Mouse (Mus musculus): ENCODE measurements around the gene Mettl6.
"Not testable (repeated sequence)": the region's sequence is repeated elsewhere in the genome, so short reads cannot be mapped to it uniquely, and the experiment has no call there.

Mettl6 gene

DNA sequence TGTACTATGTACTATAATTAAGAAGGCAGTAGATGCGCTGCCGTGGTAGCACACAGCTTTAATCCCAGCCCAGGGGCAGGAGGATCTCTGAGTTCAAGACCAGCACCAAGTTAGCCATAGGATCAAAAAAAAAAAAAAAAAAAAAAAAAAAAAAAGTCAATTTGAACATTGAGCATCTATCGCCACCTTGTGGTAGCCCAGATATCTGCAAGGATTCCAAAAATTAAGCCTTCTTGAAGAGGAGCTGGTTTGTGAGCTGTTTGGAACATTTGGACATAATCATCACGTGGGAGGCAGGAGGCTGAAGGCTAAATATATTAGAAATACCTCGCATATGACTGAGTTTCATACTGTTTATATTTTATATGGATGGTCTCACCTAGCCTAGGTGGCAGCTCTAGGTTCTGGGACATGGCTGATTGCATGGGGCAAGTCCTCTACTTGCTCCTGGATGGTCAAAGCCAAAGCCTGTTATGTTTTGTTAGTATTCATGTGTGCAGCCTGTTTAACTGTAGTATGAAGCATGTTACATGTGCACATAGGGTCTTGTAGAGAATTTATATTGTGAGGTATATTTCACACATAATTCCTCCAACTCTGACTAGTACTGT, 22.3 kb downstream of the Mettl6 start:
- peak; percentile 40 for DNase-seq

DNA sequence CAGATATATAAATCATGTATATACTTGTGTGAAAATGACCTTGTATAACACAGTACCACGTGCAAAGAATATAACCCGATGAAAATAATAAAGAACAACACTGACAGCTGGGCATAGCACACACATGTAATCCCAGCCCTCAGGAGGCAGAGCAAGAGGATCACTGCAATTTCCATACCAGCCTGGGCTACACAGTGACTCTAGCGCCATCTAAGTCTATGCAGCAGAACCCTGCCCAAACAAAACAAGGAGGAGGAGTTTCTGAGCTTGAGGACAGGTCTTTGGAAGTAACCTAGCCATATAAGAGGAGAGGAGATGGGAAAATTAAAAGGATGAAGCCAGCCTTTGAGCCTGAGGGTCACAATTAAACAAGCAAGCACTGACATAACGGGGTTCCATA, 25.1 kb downstream of the Mettl6 start:
- DNase-seq = no peak

DNA sequence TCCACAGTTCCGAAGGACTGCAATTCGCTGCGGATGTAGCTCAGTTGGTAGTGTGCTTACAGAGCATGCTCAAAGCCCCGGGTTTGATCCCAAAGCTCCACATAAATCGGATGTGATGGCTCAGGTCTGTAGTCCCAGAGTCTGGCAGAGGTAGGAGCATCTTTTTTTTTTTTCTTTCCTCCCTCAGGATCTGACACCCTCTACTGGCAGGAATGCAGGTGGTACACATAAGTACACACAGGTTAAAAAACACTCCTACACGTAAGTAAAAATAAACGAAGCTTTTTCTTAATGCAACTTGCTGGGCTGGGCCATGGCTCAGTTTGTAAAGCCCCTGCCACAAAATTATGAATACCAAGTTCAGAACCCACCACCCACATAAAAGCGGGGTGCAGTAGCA, 30.7 kb downstream of the Mettl6 start:
- DNase-seq = no peak

DNA sequence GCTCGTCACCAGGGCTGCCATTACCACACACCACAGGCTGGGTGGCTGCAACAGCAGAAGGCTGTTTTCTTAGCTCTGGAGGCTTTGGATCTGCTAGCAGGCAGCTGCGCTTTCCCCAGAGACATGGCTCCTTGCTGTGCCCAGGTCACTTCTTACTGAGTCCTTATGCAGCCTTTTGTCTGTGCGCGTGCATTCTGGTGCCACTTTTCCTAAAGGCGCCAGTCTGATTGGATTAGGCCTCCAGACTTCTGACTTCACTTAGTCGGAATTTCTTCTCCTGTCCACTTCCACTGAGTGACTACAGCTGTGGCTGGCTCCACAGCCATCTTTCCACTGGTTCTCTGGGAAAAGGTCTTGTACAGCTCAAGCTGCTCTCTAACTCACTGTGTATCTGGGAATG, 32.0 kb downstream of the Mettl6 start:
- no peak for DNase-seq

DNA sequence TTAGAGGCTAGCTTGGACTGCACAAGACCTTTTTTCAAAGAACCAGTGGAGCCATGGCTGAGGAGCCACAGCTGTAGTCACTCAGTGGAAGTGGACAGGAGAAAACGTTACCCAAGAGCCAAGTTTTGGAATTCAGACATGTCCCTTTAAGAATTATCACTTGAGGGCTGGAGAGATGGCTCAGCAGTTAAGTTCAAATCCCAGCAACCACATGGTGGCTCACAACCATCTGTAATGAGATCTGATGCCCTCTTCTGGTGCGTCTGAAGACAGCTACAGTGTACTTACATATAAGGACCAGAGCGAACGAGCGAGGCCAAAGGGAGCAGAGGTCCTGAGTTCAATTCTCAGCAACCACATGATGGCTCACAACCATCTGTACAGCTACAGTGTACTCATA, 32.6 kb downstream of the Mettl6 start:
- DNase-seq = not testable (repeated sequence)

DNA sequence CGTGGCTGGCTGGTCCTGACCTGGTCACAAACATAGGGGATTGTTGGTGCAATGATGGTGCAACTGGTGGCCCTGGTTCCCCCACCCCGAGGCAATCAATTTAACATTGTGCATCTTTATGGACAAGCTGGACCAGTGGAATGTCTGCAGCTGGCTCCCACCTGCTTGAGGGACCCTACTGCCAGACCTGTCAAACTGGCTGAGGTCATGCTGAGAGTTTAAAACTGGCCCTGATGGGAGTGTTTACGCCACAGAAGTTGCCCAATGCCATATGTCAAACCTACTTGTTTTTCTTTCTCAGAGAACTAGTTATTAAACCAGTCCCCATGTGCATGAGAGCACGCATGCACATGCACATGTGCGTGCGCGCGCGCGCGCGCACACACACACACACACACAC, 36.8 kb downstream of the Mettl6 start:
- no peak for DNase-seq

DNA sequence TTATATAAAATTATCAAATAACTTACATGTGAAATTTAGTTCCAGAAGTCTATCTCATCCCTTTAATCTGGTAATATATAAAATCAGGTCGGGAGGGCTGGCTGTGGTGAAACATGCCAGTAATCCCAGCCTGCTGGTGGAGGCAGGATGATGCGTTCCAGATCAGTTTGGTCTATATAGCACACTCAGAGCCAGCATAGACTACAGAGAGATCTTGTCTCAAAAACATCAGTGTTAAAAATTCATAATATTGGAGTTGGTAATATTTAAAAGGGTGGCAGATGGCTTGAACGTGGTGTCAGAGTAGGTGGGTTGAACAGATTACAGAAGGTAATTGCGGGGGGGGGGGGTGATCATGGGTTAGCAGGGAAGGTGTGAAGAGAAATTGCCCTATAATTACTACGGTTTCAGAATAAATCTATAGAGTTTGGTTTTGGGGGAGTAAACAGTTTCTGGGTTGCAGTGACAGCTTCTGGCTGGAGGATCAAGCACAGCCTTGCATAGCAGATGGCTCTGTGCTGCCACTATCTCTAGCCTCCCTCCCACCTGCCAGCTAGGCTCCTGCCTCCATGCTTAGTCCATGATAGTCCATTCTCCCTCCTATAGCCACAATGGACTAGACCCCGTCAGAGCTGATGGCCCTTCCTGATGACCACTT, 38.6 kb downstream of the Mettl6 start:
- no peak for DNase-seq

DNA sequence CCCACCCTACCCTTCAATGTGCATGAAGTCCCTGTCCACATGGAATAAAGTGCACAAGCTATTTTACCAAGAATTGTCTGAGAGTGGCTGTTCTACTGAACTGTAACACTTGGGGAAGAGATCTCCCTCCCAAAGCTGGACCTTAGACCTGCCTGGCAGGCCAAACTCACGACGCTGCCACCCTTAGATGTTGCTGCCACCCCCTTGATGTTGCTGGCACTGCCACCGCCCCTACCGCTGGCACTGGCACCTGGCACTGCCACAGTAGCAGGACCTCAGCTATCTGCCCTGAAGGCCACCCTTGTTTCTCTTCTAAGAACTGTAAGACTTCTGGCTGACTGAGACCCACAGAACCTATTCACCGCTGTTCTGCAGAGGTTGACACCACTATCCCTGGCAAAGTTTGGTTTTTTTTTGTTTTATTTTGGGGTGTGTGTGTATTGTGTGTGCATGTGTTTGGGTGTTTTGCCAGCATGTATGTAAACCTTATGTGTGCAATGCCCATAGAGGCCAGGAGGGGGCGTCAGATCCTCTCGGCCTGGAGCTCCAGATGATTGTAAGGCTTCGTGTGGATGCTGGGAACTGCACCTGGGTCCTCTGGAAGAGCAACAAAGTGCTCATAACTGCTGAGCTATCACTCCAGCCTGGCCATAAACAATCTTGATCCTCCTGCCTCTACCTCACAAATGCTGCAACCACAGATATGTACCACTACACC, 39.8 kb downstream of the Mettl6 start:
- DNase-seq = no peak

DNA sequence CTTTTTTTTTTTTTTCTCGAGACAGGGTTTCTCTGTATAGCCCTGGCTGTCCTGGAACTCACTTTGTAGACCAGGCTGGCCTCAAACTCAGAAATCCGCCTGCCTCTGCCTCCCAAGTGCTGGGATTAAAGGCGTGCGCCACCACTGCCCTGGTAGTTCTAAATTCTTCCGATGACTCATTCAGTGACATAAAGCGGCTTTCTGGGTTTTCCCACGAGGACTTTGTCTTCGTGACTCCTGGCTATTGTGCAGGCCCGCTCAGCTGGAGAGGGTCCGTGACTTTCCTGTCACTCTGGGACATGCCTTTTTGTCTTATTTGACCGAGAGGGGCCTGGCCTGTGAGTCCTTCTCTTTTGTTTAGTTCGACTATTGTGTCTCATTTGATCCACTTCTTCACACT, 40.9 kb downstream of the Mettl6 start:
- DNase-seq = not testable (repeated sequence)

DNA sequence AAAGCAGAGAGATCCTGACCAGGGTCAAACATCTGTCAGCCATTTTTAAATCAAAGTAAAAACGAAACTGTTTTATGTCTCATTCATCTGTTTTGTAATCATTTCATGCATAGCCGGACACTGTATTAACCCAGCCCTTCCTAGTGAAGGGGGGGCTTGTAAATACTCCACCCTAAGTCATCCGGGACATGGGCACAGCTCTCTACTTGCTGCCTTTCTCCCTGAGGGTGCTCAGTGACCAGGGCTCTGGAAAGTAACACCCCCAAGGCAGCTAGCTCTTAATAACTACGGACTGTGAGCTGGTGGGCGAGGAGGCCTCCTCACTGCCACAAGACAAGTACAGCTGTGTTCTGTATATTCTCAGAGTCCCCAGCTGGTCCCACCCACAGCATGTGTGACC, 45.8 kb downstream of the Mettl6 start:
- DNase-seq = no peak

DNA sequence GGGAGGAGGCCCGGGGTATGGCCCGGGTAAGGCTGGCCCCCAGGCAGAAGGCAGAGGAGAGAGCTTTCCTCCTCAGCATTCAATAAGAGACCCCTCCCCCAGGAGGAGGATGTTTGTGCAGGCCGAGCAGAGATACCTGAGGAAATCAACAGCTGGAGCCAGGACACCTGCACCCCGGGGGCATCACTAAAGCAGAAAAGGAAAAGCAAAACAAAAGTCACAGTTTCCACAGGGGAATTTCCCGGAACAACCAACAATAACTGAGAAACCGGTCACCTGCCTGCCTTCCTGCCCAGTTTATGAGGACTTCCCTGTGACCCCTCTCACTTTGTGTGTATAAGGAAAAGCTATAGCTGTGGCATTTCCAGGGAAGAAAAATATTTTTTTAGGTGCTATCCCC, 51.2 kb downstream of the Mettl6 start:
- no peak for DNase-seq

DNA sequence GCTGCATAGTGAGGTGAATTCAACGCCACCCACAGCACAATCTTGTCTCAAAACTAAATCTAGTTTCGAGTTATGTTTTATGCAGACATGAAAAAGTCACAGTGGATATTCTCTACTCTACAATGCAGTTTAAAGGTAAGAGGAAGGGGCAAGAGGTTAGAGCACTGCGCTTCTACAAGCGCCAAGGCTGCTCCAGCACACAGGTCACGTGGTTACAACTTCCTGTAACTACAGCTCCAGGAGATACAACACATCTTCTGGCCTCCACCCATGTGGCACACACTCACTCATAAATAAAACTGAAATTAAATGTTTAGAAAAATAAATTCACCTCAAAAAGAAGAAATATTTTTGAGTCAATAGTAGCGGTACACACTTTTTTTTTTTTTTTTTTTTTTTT, 54.1 kb downstream of the Mettl6 start:
- no peak for DNase-seq

DNA sequence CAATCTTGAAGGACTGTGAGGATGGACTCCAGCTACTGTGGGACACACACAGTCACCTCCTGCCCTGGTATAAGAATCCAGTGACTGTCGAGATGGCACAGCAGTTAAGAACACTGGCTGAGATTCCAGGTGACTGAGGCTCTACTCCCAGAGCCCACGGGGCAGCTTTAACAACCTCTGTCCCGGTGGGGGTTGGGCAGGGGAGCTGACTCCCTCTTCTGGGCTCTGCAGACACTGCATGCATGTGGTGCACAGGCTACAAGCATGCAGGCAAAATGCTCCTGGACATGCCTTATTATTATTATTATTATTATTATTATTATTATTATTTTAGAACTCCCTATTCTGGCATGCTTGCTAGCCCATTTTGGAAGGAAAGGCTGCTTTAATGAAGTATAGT, 54.6 kb downstream of the Mettl6 start:
- no peak for DNase-seq

DNA sequence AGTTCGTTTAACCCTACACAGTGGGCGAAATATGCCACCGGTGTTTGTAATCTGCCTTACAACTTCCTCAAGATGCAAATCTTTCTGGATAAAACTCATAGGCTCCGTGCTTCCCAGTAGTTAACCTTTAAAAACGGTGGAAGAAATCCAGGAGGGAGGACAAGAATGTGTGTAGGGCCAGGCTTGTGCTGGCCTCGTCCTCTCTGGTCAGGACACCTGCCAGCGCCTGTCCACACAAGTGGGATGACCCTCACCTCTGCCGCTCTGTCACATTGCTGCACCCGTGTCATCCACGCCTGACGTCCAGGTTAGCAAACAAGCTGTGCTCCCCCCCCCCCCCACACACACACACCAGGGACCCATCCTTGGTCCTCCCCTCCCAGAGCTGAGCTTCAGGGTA, 55.6 kb downstream of the Mettl6 start:
- no peak for DNase-seq

DNA sequence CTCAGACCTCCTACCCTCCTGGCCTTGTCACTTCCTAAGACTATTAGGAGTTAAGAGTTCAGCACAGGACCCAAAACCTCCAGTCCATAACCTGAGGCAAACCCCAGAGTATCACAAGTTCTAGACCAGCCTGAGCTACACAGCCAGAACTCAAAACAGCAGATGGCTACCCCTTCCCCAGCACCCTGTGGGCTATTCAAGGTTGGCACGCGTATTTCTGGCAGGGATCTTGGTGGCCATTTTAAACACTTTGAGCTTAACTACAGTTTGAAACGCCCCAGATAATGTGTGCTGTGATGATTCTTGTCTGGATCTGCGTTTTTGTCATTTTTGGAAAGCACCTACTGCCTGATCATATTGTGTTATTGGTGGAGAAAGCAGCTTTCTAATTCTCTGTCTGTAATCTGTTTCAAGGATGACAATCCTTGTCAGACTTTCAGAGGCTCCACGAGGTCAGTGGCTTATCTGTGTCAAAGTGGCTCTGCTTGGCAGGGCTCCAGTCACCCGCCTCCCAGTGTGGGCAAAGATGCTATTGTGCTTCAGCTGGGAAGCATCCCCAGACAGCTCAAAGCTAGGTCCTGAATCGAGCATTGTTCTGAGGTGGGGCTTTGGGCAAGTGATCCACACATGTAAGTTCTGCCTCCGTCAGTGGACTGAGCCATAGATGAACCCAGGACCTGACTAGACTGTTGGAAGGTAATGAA, 56.9 kb downstream of the Mettl6 start:
- no peak for DNase-seq

DNA sequence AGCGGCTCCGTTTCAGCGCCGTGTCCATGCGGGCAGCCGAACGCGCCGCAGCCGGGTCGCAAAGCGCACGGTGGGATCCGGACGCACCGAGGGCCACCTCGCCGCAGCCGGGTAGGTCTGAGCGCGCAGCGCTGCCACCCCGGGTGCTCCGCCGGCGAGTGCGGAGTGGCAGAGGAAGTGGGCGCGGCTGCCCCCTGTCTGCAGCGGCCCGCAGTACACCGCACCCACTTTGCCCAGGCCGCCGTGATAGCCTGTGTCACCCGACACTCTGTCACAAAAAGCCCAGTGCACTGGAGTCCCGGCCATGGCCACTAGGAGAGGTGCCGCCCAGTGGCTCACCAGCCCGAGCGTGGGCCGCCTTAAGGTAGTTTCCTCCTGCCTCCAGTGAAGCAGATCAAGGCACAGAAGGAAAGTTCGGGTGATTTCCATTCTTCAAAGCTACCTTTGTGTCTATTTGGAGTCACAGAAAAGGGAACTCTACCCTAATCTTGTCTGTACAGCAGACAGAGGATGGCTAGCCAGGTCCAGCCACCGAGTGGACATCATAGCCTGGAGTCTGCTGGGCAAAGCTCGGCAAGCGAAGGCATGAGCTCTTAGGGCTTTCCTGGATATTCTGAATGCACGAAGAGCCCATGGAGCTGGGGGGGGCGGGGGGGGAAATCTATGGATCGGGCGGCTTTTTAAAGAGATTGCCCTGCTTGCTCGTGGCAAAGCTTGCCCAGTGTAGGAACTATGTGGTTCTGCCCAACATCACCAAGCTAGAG, 58.7 kb downstream of the Mettl6 start, which contains the start of gene Sh3bp5:
TSS of gene Sh3bp5 (minus strand) at position 149 of the 764 bp plus-strand sequence.
- DNase-seq = peak; percentile 92

DNA sequence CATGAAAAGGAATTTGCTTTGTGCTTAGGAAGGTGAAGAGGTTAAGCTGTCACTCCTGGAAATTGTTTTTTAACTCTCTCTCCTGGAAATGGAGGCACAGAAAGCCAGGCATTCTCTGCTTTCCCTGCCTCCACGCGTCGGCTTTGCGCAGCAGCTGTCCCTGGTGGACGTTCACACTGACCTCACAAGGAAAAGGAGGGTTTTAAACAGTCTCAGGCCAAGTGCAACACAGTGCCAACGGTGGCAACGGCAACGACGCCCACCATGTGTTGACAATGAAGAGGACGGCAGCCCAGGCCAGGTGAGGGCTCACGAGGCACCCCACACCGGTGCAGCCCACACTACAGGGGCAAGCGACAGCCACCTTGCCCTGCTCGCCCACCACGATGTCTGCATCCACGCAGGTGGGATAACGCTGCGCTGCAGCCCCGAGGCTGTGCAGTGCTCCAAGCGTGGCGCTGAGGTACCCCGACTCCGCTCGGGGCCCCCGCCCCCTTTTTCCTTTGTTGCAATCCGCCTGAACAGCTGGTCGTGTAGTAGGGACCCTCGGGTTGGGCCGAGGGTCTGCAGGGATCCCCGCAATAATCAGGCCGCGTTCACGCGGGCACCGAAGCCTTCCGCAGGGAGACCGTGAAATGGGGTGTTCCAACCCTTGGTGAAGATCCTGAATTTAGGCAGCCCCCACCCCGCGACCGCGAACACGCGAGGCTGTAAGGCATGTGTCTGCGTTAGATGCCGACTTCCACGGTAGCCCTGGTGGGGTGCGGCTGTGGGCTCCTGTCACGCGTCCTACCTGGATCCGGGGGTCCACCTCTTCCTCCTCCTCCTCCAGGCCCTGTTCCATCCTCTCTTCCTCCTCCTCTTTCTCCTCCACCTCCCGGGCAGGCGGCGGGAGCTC, 59.6 kb downstream of the Mettl6 start:
- peak; percentile 34 for DNase-seq

DNA sequence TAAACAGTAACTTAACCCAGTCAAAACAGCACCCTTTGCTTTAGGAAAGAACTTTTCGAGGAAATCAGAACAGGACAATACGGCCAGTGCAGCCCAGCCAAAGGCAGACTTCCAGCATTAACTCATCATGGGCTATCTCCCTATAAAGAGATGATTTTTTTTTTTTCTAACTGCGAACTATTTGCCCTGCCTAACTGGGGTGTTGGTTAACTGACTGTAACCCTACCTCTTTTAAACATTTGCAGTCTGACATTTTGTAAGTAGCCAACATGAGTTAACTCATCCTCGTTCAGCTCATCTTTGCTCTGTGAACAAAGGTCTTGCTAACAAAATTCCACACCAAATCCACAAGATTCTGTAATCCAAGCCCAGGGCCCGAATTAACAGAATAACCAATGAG, 60.4 kb downstream of the Mettl6 start:
- DNase-seq = no peak

DNA sequence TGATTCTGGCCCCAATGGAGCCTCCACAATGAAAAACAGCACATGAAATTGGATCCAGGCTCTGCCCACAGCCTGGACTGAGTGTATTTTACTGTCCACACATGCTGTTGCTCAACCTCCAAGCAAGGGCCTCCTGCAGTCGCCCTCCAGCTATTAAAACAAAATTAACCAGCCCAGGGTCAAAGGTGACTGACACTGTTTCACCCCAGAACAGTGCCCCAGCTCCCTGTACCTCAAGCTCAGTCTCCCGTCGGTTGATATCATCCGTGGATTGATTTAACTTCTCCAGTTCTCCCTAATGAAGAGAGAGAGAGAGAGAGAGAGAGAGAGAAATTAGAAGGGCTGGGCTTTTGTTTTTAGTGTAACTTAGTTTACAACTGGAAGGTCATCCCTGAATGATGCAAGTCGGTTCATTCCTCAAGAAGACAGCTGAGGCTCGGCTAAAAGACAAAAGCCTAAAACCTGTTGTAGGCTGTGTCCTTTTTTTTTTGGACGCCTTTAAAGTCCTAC, 60.9 kb downstream of the Mettl6 start:
- no peak for DNase-seq

DNA sequence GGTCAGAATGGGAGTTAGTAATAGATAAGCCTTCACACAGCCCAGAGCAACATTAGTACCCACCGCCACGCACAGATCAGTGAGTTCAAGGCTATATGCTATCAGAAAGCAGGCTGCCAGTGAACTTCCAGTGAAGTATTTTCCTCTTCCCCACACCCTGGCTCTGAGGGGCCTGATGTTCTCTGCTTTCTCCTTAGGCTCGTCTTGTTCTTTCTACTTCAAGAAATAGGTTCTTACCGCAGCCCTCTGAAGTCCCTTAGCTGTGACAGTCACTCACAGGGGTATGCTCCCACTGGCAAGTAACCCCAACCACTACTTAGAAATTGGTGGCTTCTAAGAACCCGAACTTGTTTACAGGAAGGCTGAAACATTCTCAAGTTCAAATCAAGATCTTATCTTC, 61.7 kb downstream of the Mettl6 start:
- DNase-seq = no peak

DNA sequence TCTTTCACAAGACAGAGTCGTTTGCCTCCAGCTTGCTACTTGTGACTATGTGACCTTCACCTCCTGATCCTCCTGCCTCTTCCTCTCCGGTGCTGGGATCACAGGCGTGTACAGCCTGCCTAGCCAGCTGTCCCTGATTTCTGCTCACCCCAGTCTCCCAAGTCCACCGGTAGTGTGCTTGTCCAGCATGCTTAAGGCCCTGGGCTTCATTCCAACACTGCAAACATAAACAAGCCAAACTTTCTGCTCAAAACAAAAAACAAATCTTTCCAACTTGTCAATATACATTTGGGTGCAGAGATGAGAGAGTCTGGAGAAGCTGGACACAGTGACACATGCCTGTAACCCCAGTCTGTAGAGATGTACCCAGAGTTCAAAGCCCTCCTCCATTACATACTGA, 62.4 kb downstream of the Mettl6 start:
- DNase-seq = no peak

Measured in right cerebral cortex, postnatal 25 days (tissue).